Mouse (Mus musculus) CH12F3 (cell line): Measurements from ENCODE around the gene Emcn.

ENCODE experiments used
- in situ Hi-C: fragments of 300-500 bp; cut with MboI; formaldehyde crosslinking; loops from 2 replicates; pipeline ENCODE4 v1.14.3; 2020; ENCODE audit warnings: low sequenced_read_pairs

The Emcn gene

DNA sequence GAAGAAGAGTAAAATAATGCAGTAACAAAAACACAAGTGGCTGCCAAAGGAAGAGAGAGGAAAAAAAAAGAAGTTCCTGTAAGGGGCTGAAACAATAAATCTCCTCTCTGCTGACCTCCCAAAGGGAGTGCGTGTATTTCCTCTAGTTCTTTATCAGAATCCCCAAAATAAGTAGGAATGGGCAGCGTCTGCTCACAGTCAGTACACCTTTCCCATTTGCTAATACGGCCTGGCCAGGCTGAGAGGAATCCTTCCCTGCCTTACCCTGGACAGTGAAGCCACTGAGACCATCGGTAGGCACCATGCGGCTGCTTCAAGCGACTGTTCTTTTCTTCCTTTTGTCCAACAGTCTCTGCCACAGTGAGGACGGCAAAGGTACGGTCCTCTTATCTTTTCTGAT, at the start of gene Emcn:
Emcn (plus strand) TSS at position 130 of the 400 bp plus-strand sequence.
- in situ Hi-C loops: no loop called here

DNA sequence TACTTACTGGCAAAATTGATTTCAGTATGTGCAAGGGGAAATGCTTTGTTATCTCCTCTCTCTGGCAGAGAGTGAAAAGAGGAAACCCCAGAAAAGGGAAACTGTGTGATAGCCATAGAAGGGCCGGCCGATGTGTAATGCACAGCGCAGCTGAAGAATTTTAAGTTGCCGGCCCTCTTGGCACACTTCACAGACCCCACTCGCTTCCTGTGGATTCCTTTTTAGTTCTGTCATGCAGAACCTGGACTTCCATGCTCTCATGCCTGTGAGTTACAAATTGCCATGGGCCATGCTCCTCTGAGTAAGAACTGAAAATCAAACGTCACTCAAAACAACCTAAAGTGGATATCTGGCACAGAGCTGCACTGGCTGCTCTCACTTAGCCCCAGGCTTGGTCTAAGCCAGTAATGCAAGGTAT, 47.7 kb upstream of the Emcn start:
- in situ Hi-C loops: no loop called here

DNA sequence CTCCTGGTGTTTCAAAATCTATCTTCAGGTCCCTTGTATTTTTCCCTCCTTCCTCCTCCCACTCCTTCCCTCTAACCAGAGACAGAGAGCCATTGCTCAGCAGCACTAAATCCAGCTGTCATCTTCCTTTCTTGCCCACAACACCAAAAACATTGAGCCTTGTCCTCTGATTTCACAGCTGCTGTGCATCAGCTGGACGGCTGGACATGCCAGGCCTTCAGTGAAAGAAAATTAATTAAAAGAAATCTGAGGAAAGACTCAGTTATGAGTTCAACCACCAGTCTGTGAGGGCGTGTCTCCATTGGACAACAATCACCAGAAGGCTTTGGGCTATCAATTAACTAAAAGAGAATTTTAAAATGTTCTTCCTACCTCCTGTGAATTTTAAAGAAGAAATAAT, 42.6 kb upstream of the Emcn start:
- in situ Hi-C loops: no loop called here

GRCm38 (mm10) chr3:137300210-137300609, 40.7 kb upstream of the Emcn start:
- in situ Hi-C loops: no loop called here

DNA sequence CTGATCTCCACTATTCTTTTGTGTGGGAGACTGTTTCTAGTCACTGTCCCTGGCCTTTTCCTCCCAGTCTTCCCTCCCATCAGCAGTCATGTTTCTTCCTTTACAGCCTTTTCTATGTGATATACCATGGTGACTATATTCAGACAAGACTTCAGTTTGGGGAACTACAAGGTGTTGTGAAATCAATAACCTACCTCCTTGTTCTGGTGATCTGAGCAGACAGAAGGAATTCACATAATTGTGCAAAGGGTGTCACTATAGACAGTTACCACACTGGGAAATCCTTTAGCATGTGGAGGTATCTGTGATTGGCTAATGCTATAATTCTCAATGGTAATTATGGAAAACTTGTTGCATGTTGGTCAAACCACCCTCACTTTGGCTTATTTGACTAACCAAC, 39.7 kb upstream of the Emcn start:
- in situ Hi-C loops: no loop called here

GRCm38 (mm10) chr3:137302804-137303203, 38.1 kb upstream of the Emcn start:
- in situ Hi-C loops: no loop called here

- in situ Hi-C loops: no loop called here
These were observed 30.9 kb upstream of the Emcn start for GRCm38 (mm10) chr3:137309959-137310358.

- in situ Hi-C loops: no loop called here
These were observed 28.3 kb upstream of the Emcn start for GRCm38 (mm10) chr3:137312540-137312939.

DNA sequence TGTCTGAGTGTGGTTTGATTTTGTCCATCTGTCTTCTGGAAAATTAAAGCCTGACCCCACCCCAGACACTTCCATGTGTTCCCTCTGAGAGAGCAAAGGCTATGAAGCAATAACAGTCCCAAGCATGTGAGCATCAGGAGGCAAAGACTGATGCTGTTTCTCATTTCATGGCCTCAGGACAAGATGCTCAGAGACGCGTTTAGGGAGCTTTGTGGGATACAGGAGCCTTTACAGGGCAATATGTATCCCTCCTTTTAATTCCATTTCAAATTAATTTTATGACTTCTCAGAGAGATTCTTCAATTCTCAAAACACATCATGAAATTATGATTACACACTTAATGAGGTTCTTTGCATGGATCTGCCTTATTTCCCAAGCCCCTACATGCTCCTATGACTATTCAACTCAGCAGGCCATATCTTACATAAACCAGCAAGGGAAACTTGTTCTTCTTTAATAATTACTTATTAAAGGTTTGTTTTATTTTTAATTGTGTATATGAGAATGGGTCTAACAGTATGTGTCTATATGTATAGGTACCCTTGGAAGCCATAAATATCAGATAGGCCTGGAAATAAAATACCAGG, 27.0 kb upstream of the Emcn start:
- in situ Hi-C loops: no loop called here

DNA sequence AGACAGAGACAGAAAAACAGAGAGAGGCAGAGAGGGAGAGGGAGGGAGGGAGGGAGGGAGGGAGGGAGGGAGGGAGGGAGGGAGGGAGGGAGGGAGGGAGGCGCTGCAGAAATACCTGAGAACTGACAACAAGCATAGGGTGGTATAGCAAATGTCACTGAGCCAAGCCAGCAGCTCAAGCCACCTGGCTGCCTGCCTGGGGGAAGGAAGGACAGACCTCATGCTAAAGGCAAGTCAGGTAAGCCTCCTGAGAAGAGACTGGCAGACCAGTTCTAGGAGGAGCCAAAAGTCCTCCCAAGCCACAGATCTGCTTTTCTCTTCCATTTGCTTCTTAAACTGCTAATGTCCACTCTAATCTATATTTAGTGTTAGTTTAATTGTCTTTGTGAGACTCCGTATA, 22.5 kb upstream of the Emcn start:
- in situ Hi-C loops: no loop called here

- in situ Hi-C loops: no loop called here
These were observed 20.9 kb upstream of the Emcn start for GRCm38 (mm10) chr3:137319950-137320349.

- in situ Hi-C loops: no loop called here
These were observed 18.6 kb upstream of the Emcn start for GRCm38 (mm10) chr3:137322304-137322703.

GRCm38 (mm10) chr3:137329898-137330297, 11.0 kb upstream of the Emcn start:
- in situ Hi-C loops: no loop called here

- in situ Hi-C loops: no loop called here
These were observed 9.9 kb upstream of the Emcn start for GRCm38 (mm10) chr3:137330950-137331349.

- in situ Hi-C loops: no loop called here
These were observed 8.3 kb upstream of the Emcn start for GRCm38 (mm10) chr3:137332531-137332930.

- in situ Hi-C loops: no loop called here
These were observed 4.9 kb upstream of the Emcn start for GRCm38 (mm10) chr3:137335957-137336356.

- in situ Hi-C loops: no loop called here
These were observed 2.6 kb downstream of the Emcn start for GRCm38 (mm10) chr3:137343446-137343845.

GRCm38 (mm10) chr3:137351882-137352281, 11.0 kb downstream of the Emcn start:
- in situ Hi-C loops: no loop called here

DNA sequence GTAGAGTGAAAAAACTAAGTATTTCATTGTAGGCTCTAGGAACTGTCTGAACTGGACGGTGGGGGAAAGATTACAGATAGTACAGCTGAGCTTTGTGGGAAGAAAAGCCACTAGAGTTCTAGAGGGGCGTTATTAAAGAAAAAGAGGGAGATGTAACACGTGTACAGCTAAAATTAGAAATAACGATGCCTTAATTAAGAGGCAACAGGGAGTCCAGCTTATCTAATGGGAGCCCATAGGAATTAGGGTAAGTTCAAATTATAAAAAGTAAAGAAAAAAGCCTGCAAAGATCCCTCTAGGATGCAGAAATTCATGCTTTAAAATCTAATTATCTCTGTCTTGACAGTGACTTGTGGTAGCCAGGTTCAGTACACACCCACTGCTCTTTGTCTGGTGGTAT, 15.8 kb downstream of the Emcn start:
- in situ Hi-C loops: no loop called here

- in situ Hi-C loops: no loop called here
These were observed 26.4 kb downstream of the Emcn start for GRCm38 (mm10) chr3:137367123-137367825.

- in situ Hi-C loops: no loop called here
These were observed 27.0 kb downstream of the Emcn start for GRCm38 (mm10) chr3:137367826-137368325.

DNA sequence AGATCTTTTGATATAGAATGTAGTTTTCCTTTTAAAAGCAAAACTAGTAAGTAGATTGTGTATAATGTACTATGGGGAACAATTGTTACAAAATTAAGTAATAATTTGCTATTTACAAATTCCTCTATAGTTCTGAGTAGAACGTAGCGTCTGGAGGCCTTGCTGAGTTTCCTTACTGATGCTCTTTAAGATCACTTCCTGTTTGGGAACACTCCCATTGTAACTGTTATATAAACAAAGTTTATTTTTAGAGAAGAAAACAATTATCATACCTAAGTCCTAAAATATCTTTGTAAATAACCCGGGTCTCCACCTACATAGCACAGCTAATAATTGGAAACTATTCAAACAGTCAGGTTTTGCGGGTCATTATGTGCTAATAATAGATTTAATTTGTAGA, 32.0 kb downstream of the Emcn start:
- in situ Hi-C loops: no loop called here

- in situ Hi-C loops: no loop called here
These were observed 41.4 kb downstream of the Emcn start for GRCm38 (mm10) chr3:137382311-137382710.
